ENCODE assay signal across 8 mouse cellular contexts in genomic region chr14:120912916-120913315, GRCm38 (mm10). TPM values are rescaled to one million over a fixed set of nuclear protein-coding genes. Genes with fewer than 3 reads are reported as not detected.
DNase-seq lines count a peak whose midpoint lies in the region; ATAC-seq and TF ChIP-seq lines count a peak whose summit lies in the region.

No protein-coding gene starts in this region.

- H3K36me3 ChIP-seq in E14TG2a.4 (ENCODE audit: insufficient read depth, low read length): peaks cover 34% of the 10 kb centered on the region
- no peaks in the 10 kb centered on the region for H3K36me3 ChIP-seq in forebrain, embryonic 15.5 days
- H3K36me3 ChIP-seq in liver, embryonic 16.5 days (ENCODE audit: control insufficient read depth, insufficient read depth): peaks cover 4% of the 10 kb centered on the region; the same call in 1 of the 2 replicates

- no peak for TF ChIP-seq CTCF in E14TG2a.4 (conservative IDR thresholded peaks at IDR 0.05; ENCODE audit: low read length)

- H3K27me3 ChIP-seq in E14TG2a.4 (ENCODE audit: insufficient read depth, low read length): no peaks in the 10 kb centered on the region
- no peaks in the 10 kb centered on the region for H3K27me3 ChIP-seq in forebrain, embryonic 15.5 days
- no peaks in the 10 kb centered on the region for H3K27me3 ChIP-seq in liver, embryonic 16.5 days (ENCODE audit: control insufficient read depth, insufficient read depth, low read depth, low read length)

- peak overlapping the region; percentile 67 for H3K4me2 ChIP-seq in forebrain, embryonic 15.5 days (replicated peaks)
- peak overlapping the region; percentile 93 for H3K4me2 ChIP-seq in liver, embryonic 16.5 days (ENCODE audit: low read depth, low read length)

- peak; percentile 12 for DNase-seq in 416B (ENCODE audit: low read depth)
- DNase-seq in frontal cortex, postnatal 14 days (ENCODE audit: low spot score in 2 of 2): no peak
- DNase-seq in layer of hippocampus, postnatal 36 days: no peak
- no peak for DNase-seq in yolk sac, embryonic 10.5 days (ENCODE audit: low spot score)
- DNase-seq in thymus, adult 18-20 months: no peak

- H3K4me1 ChIP-seq in E14TG2a.4 (replicated peaks; ENCODE audit: low read depth, low read length): peaks cover 63% of the 10 kb centered on the region
- peaks cover 16% of the 10 kb centered on the region for H3K4me1 ChIP-seq in forebrain, embryonic 15.5 days
- H3K4me1 ChIP-seq in liver, embryonic 16.5 days (ENCODE audit: control insufficient read depth, low read depth, low read length): peaks cover 15% of the 10 kb centered on the region

- ATAC-seq in forebrain, embryonic 15.5 days (replicated peaks): no peak
- ATAC-seq in liver, embryonic 16.5 days (ENCODE audit: low read depth): no peak

- no peak overlapping the region for H3K27ac ChIP-seq in forebrain, embryonic 15.5 days (replicated peaks)
- H3K27ac ChIP-seq in liver, embryonic 16.5 days (ENCODE audit: low read length): no peak overlapping the region

- peak overlapping the region; percentile 88; the same call in 1 of the 2 replicates for H3K9ac ChIP-seq in forebrain, embryonic 15.5 days (replicated peaks)
- peak overlapping the region; percentile 82; the same call in 1 of the 2 replicates for H3K9ac ChIP-seq in liver, embryonic 16.5 days (ENCODE audit: low read depth, low read length)

- WGBS in forebrain, embryonic 15.5 days: 3% methylated on average over 7 of the region's 7 CpGs
- 55% methylated on average over 7 of the region's 7 CpGs for WGBS in liver, embryonic 16.5 days (ENCODE audit: insufficient replicate concordance)

- H3K4me3 ChIP-seq in E14TG2a.4 (replicated peaks; ENCODE audit: low read length): peak overlapping the region; percentile 90
- peak overlapping the region; percentile 96 for H3K4me3 ChIP-seq in forebrain, embryonic 15.5 days
- H3K4me3 ChIP-seq in liver, embryonic 16.5 days (ENCODE audit: low read depth, low read length): peak overlapping the region; percentile 92

- H3K9me3 ChIP-seq in E14TG2a.4 (ENCODE audit: low read length): no peaks in the 10 kb centered on the region
- no peaks in the 10 kb centered on the region for H3K9me3 ChIP-seq in forebrain, embryonic 15.5 days
- no peaks in the 10 kb centered on the region for H3K9me3 ChIP-seq in liver, embryonic 16.5 days (replicated peaks; ENCODE audit: control insufficient read depth, low read length)

RNA-seq across cellular contexts. Expression of gene Ipo5, which starts 1.9 kb away (rescaled TPM):
- 82.3 and 84.0 TPM in 2 replicates for polyA plus RNA-seq in forebrain, embryonic 15.5 days (2015; fragmentation: Nextera tagmentation; extraction: Ambion mirVana)
- 32.8 and 33.0 TPM in 2 replicates for polyA plus RNA-seq in liver, embryonic 16.5 days (2015; fragmentation: Nextera tagmentation; extraction: Ambion mirVana)
- total RNA-seq in layer of hippocampus, postnatal 36 days (2021): 100 to 1,000 TPM in 1 of 2 experiments, 10 to 100 TPM in 1; 96.0 to 101 TPM
